Mouse (Mus musculus): Measurements from ENCODE around the gene Pias4. TPM values are rescaled to one million over a fixed set of nuclear protein-coding genes. Genes with fewer than 3 reads are reported as not detected.
A peak's percentile ranks its signal among the peaks of the same experiment; 100 is the strongest.

The Pias4 gene
- polyA plus RNA-seq, 1 experiment from 2014 or later: 33.5 TPM

- H3K27me3 ChIP-seq (ENCODE audit: control insufficient read depth, insufficient read depth, low read length): peaks cover 6% of the 10 kb centered on the region; the same call in 1 of the 2 replicates
Measured at GRCm38 (mm10) chr10:81195300-81195699, 27.6 kb upstream of the Pias4 start.

GRCm38 (mm10) chr10:81193991-81194774, 26.5 kb upstream of the Pias4 start:
- Histone ChIP-seq H3K4me1 (ENCODE audit: control insufficient read depth in 2 of 2, insufficient read depth in 2 of 2, low read length in 2 of 2) (peaks cover 19 to 40% of the 10 kb centered on the region in 2 experiments), H3K27me3 (ENCODE audit: control insufficient read depth, insufficient read depth, low read length) (peaks cover 6% of the 10 kb centered on the region; the same call in 1 of the 2 replicates)

More at GRCm38 (mm10) chr10:81195300-81195699, 27.6 kb upstream of the Pias4 start:
- H3K4me3 ChIP-seq (ENCODE audit: control insufficient read depth in 1 of 2, insufficient read depth in 1 of 2, low read depth in 1 of 2, low read length in 2 of 2): peak overlapping the region; percentile 59 to 64
- peaks cover 30 to 51% of the 10 kb centered on the region in 2 experiments for H3K4me1 ChIP-seq (ENCODE audit: control insufficient read depth in 2 of 2, insufficient read depth in 2 of 2, low read length in 2 of 2)
- no peaks in the 10 kb centered on the region for H3K9me3 ChIP-seq (ENCODE audit: control insufficient read depth, low read length)
- WGBS: 18% methylated on average over 4 of the region's 4 CpGs
- H3K4me2 ChIP-seq (ENCODE audit: low read length): peak overlapping the region; percentile 86
- H3K27ac ChIP-seq (replicated peaks in 1 of 2; ENCODE audit: control insufficient read depth in 1 of 2, insufficient read depth in 1 of 2, low read depth in 2 of 2, low read length in 2 of 2): peak overlapping the region; percentile 100
- no peak for ATAC-seq (ENCODE audit: insufficient number of reproducible peaks, insufficient read depth, low FRiP score, low read depth)
- H3K36me3 ChIP-seq (ENCODE audit: control insufficient read depth, insufficient read depth, low read length): peaks cover 16% of the 10 kb centered on the region
- peak overlapping the region; percentile 99 for H3K9ac ChIP-seq (ENCODE audit: low read length)

GRCm38 (mm10) chr10:81192968-81193501, 25.3 kb upstream of the Pias4 start:
- peak overlapping the region; percentile 48 to 60 for H3K4me3 ChIP-seq (ENCODE audit: control insufficient read depth in 1 of 2, insufficient read depth in 1 of 2, low read depth in 1 of 2, low read length in 2 of 2)
- peak overlapping the region; percentile 87 to 100 for H3K27ac ChIP-seq (replicated peaks in 1 of 2; ENCODE audit: control insufficient read depth in 1 of 2, insufficient read depth in 1 of 2, low read depth in 2 of 2, low read length in 2 of 2)
- 7% methylated on average over 19 of the region's 19 CpGs for WGBS
- H3K9me3 ChIP-seq (ENCODE audit: control insufficient read depth, low read length): no peaks in the 10 kb centered on the region
- H3K36me3 ChIP-seq (ENCODE audit: control insufficient read depth, insufficient read depth, low read length): peaks cover 32% of the 10 kb centered on the region
- peaks cover 16 to 33% of the 10 kb centered on the region in 2 experiments for H3K4me1 ChIP-seq (ENCODE audit: control insufficient read depth in 2 of 2, insufficient read depth in 2 of 2, low read length in 2 of 2)
- 0 out of 2 replicates have a peak, but pooled peaks have one; percentile 3 for ATAC-seq (ENCODE audit: insufficient number of reproducible peaks, insufficient read depth, low FRiP score, low read depth)
- H3K9ac ChIP-seq (ENCODE audit: low read length): peak overlapping the region; percentile 99
- no peaks in the 10 kb centered on the region for H3K27me3 ChIP-seq (ENCODE audit: control insufficient read depth, insufficient read depth, low read length)
- H3K4me2 ChIP-seq (ENCODE audit: low read length): peak overlapping the region; percentile 95

More at GRCm38 (mm10) chr10:81193991-81194774, 26.5 kb upstream of the Pias4 start:
- 8% methylated on average over 37 of the region's 37 CpGs for WGBS
- Histone ChIP-seq H3K27ac (replicated peaks in 1 of 2; ENCODE audit: control insufficient read depth in 1 of 2, insufficient read depth in 1 of 2, low read depth in 2 of 2, low read length in 2 of 2) (peak overlapping the region; percentile 100), H3K9me3 (ENCODE audit: control insufficient read depth, low read length) (no peaks in the 10 kb centered on the region), H3K36me3 (ENCODE audit: control insufficient read depth, insufficient read depth, low read length) (peaks cover 24% of the 10 kb centered on the region), H3K4me2 (ENCODE audit: low read length) (peak overlapping the region; percentile 86), H3K4me3 (ENCODE audit: control insufficient read depth in 1 of 2, insufficient read depth in 1 of 2, low read depth in 1 of 2, low read length in 2 of 2) (peak overlapping the region; percentile 59 to 64), H3K9ac (ENCODE audit: low read length) (peak overlapping the region; percentile 99)
- peak; percentile 61 for ATAC-seq (ENCODE audit: insufficient number of reproducible peaks, insufficient read depth, low FRiP score, low read depth)

- Histone ChIP-seq H3K9ac (ENCODE audit: low read length) (peak overlapping the region; percentile 99), H3K27me3 (ENCODE audit: control insufficient read depth, insufficient read depth, low read length) (no peaks in the 10 kb centered on the region), H3K36me3 (ENCODE audit: control insufficient read depth, insufficient read depth, low read length) (peaks cover 34% of the 10 kb centered on the region), H3K4me1 (ENCODE audit: control insufficient read depth in 2 of 2, insufficient read depth in 2 of 2, low read length in 2 of 2) (peaks cover 16 to 32% of the 10 kb centered on the region in 2 experiments), H3K27ac (replicated peaks in 1 of 2; ENCODE audit: control insufficient read depth in 1 of 2, insufficient read depth in 1 of 2, low read depth in 2 of 2, low read length in 2 of 2) (peak overlapping the region; percentile 87 to 100), H3K9me3 (ENCODE audit: control insufficient read depth, low read length) (no peaks in the 10 kb centered on the region), H3K4me2 (ENCODE audit: low read length) (peak overlapping the region; percentile 95), H3K4me3 (ENCODE audit: control insufficient read depth in 1 of 2, insufficient read depth in 1 of 2, low read depth in 1 of 2, low read length in 2 of 2) (peak overlapping the region; percentile 48 to 60)
- peak; percentile 75 for ATAC-seq (ENCODE audit: insufficient number of reproducible peaks, insufficient read depth, low FRiP score, low read depth)
- WGBS: under 1% methylated on average over 92 of the region's 93 CpGs
Measured at GRCm38 (mm10) chr10:81192270-81192967, 24.7 kb upstream of the Pias4 start.

GRCm38 (mm10) chr10:81191342-81191982, 23.7 kb upstream of the Pias4 start:
- Histone ChIP-seq H3K4me1 (ENCODE audit: control insufficient read depth in 2 of 2, insufficient read depth in 2 of 2, low read length in 2 of 2) (peaks cover 16 to 26% of the 10 kb centered on the region in 2 experiments), H3K4me3 (ENCODE audit: control insufficient read depth in 1 of 2, insufficient read depth in 1 of 2, low read depth in 1 of 2, low read length in 2 of 2) (no peak overlapping the region), H3K9me3 (ENCODE audit: control insufficient read depth, low read length) (no peaks in the 10 kb centered on the region), H3K9ac (ENCODE audit: low read length) (peak overlapping the region; percentile 99; the same call in 1 of the 2 replicates), H3K4me2 (ENCODE audit: low read length) (peak overlapping the region; percentile 95; the same call in 1 of the 2 replicates), H3K27me3 (ENCODE audit: control insufficient read depth, insufficient read depth, low read length) (no peaks in the 10 kb centered on the region), H3K36me3 (ENCODE audit: control insufficient read depth, insufficient read depth, low read length) (peaks cover 42% of the 10 kb centered on the region), H3K27ac (replicated peaks in 1 of 2; ENCODE audit: control insufficient read depth in 1 of 2, insufficient read depth in 1 of 2, low read depth in 2 of 2, low read length in 2 of 2) (peak overlapping the region; percentile 29 to 100; a peak in 2 of 4 replicates)
- WGBS: 75% methylated on average over 18 of the region's 18 CpGs
- no peak for ATAC-seq (ENCODE audit: insufficient number of reproducible peaks, insufficient read depth, low FRiP score, low read depth)

GRCm38 (mm10) chr10:81190912-81191321, 23.2 kb upstream of the Pias4 start:
- Histone ChIP-seq H3K9me3 (ENCODE audit: control insufficient read depth, low read length) (no peaks in the 10 kb centered on the region), H3K4me2 (ENCODE audit: low read length) (no peak overlapping the region)
- 65% methylated on average over 6 of the region's 6 CpGs for WGBS

More at GRCm38 (mm10) chr10:81190912-81191321, 23.2 kb upstream of the Pias4 start:
- ATAC-seq (ENCODE audit: insufficient number of reproducible peaks, insufficient read depth, low FRiP score, low read depth): no peak
- Histone ChIP-seq H3K27me3 (ENCODE audit: control insufficient read depth, insufficient read depth, low read length) (no peaks in the 10 kb centered on the region), H3K9ac (ENCODE audit: low read length) (peak overlapping the region; percentile 27; the same call in 1 of the 2 replicates), H3K36me3 (ENCODE audit: control insufficient read depth, insufficient read depth, low read length) (peaks cover 45% of the 10 kb centered on the region), H3K4me3 (ENCODE audit: control insufficient read depth in 1 of 2, insufficient read depth in 1 of 2, low read depth in 1 of 2, low read length in 2 of 2) (no peak overlapping the region), H3K27ac (replicated peaks in 1 of 2; ENCODE audit: control insufficient read depth in 1 of 2, insufficient read depth in 1 of 2, low read depth in 2 of 2, low read length in 2 of 2) (peak overlapping the region in 1 of 2 experiments; percentile 100; a peak in 1 of 4 replicates), H3K4me1 (ENCODE audit: control insufficient read depth in 2 of 2, insufficient read depth in 2 of 2, low read length in 2 of 2) (peaks cover 16 to 26% of the 10 kb centered on the region in 2 experiments)

Measured in heart, embryonic 14.5 days (tissue).